Mouse (Mus musculus) embryo, embryonic 10 days (tissue): ENCODE measurements around the gene Glp2r.

Experiments
- DNase-seq: peaks from one replicate; pipeline ENCODE4 v3.0.0-alpha.2; 2015; ENCODE audit warnings: low spot score

The Glp2r gene

GRCm38 (mm10) chr11:67636201-67636600, 134.8 kb downstream of the Glp2r start:
- no peak for DNase-seq

GRCm38 (mm10) chr11:67633620-67634229, 137.2 kb downstream of the Glp2r start:
- DNase-seq: no peak

GRCm38 (mm10) chr11:67632906-67633305, 138.0 kb downstream of the Glp2r start:
- DNase-seq: no peak

GRCm38 (mm10) chr11:67628522-67628921, 142.4 kb downstream of the Glp2r start:
- DNase-seq: no peak

GRCm38 (mm10) chr11:67627179-67627578, 143.8 kb downstream of the Glp2r start:
- DNase-seq: no peak

GRCm38 (mm10) chr11:67622340-67622739, 148.6 kb downstream of the Glp2r start:
- DNase-seq: no peak

GRCm38 (mm10) chr11:67616557-67617239, 154.3 kb downstream of the Glp2r start:
- DNase-seq: no peak

- DNase-seq: no peak
Observed at GRCm38 (mm10) chr11:67612158-67612839, 158.7 kb downstream of the Glp2r start.
